Mouse (Mus musculus) fibroblast of lung, adult 2 months (primary cell): Measurements from ENCODE around the gene Plxna4.

Experiments
- DNase-seq: peaks from one replicate; pipeline ENCODE4 v3.0.0-alpha.2; 2011; ENCODE audit warnings: low read depth

Plxna4 gene

GRCm38 (mm10) chr6:32406316-32407095 lies 181.5 kb downstream of the Plxna4 start:
- no peak for DNase-seq

- no peak for DNase-seq
Measured at GRCm38 (mm10) chr6:32402560-32403235, 185.3 kb downstream of the Plxna4 start.

GRCm38 (mm10) chr6:32398261-32398660 lies 189.7 kb downstream of the Plxna4 start:
- no peak for DNase-seq

GRCm38 (mm10) chr6:32397133-32397730 lies 190.8 kb downstream of the Plxna4 start:
- peak; percentile 91 for DNase-seq

GRCm38 (mm10) chr6:32395415-32395814 lies 192.6 kb downstream of the Plxna4 start:
- no peak for DNase-seq

GRCm38 (mm10) chr6:32392262-32392661 lies 195.7 kb downstream of the Plxna4 start:
- DNase-seq: no peak

- no peak for DNase-seq
Measured at GRCm38 (mm10) chr6:32388276-32388675, 199.7 kb downstream of the Plxna4 start.

GRCm38 (mm10) chr6:32386915-32387314 lies 201.1 kb downstream of the Plxna4 start:
- no peak for DNase-seq

GRCm38 (mm10) chr6:32384937-32385336 lies 203.1 kb downstream of the Plxna4 start:
- no peak for DNase-seq

GRCm38 (mm10) chr6:32384423-32384822 lies 203.6 kb downstream of the Plxna4 start:
- DNase-seq: no peak

- no peak for DNase-seq
Measured at GRCm38 (mm10) chr6:32381516-32381915, 206.5 kb downstream of the Plxna4 start.

- DNase-seq: no peak
Measured at GRCm38 (mm10) chr6:32377181-32377580, 210.8 kb downstream of the Plxna4 start.

- no peak for DNase-seq
Measured at GRCm38 (mm10) chr6:32373931-32374361, 214.0 kb downstream of the Plxna4 start.

- DNase-seq: no peak
Measured at GRCm38 (mm10) chr6:32369092-32369491, 218.9 kb downstream of the Plxna4 start.

GRCm38 (mm10) chr6:32368408-32368807 lies 219.6 kb downstream of the Plxna4 start:
- DNase-seq: no peak

- no peak for DNase-seq
Measured at GRCm38 (mm10) chr6:32364933-32365332, 223.1 kb downstream of the Plxna4 start.

- DNase-seq: no peak
Measured at GRCm38 (mm10) chr6:32363489-32364068, 224.4 kb downstream of the Plxna4 start.

- no peak for DNase-seq
Measured at GRCm38 (mm10) chr6:32362421-32362820, 225.6 kb downstream of the Plxna4 start.

GRCm38 (mm10) chr6:32359675-32360074 lies 228.3 kb downstream of the Plxna4 start:
- no peak for DNase-seq

GRCm38 (mm10) chr6:32357497-32357896 lies 230.5 kb downstream of the Plxna4 start:
- DNase-seq: no peak

GRCm38 (mm10) chr6:32355559-32355958 lies 232.4 kb downstream of the Plxna4 start:
- no peak for DNase-seq

- DNase-seq: no peak
Measured at GRCm38 (mm10) chr6:32348996-32349395, 239.0 kb downstream of the Plxna4 start.

GRCm38 (mm10) chr6:32348126-32348525 lies 239.9 kb downstream of the Plxna4 start:
- DNase-seq: no peak
